Mouse (Mus musculus): ENCODE data around the gene Unc13a. TPM values are rescaled to one million over a fixed set of nuclear protein-coding genes. Genes with fewer than 3 reads are reported as not detected.

Gene Unc13a
- polyA plus RNA-seq, 1 experiment from 2014 or later = 18.9 TPM

- Histone ChIP-seq H3K27ac (replicated peaks; ENCODE audit: low read depth, low read length) (no peak overlapping the region), H3K9ac (replicated peaks; ENCODE audit: low read length) (no peak overlapping the region), H3K36me3 (ENCODE audit: control insufficient read depth, insufficient read depth, low read length) (peaks cover 26% of the 10 kb centered on the region), H3K4me2 (ENCODE audit: low read length) (no peak overlapping the region), H3K4me3 (replicated peaks; ENCODE audit: low read depth, low read length) (no peak overlapping the region), H3K4me1 (ENCODE audit: control insufficient read depth, insufficient read depth, low read length) (peaks cover 18% of the 10 kb centered on the region), H3K27me3 (ENCODE audit: control insufficient read depth, insufficient read depth, low read length) (no peaks in the 10 kb centered on the region), H3K9me3 (ENCODE audit: control insufficient read depth, low read length) (no peaks in the 10 kb centered on the region)
- DNase-seq = no peak
- WGBS = 75% methylated on average over 3 of the region's 3 CpGs
- no peak for ATAC-seq (ENCODE audit: low FRiP score, low TSS enrichment)
These were observed 82.8 kb downstream of the Unc13a start for GRCm38 (mm10) chr8:71588762-71589161.

DNA sequence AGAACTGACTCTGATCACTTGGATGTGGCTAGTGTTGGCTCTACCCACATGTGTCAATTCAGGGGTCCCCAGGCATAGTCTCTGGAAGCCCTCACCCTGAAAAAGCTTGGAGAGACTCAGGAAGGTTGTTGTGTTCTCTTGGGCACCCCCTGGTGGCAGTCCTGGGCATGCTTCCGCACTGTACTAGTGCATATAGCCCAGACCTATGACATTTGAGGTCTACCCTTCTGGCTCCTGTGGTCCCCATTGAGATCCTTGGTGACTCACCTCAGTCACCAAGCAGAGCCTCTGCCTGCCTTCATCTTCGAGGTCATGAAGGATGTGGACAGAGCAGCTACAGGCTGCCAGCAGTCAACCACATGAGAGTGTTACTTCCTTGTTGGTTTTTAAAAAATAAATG, 84.7 kb downstream of the Unc13a start:
- DNase-seq (peak; percentile 65), ATAC-seq (ENCODE audit: low FRiP score, low TSS enrichment) (no peak)
- peaks cover 34% of the 10 kb centered on the region for H3K36me3 ChIP-seq (ENCODE audit: control insufficient read depth, insufficient read depth, low read length)
- no peak overlapping the region for H3K4me2 ChIP-seq (ENCODE audit: low read length)
- H3K4me3 ChIP-seq (replicated peaks; ENCODE audit: low read depth, low read length) = no peak overlapping the region
- H3K27me3 ChIP-seq (ENCODE audit: control insufficient read depth, insufficient read depth, low read length) = no peaks in the 10 kb centered on the region
- peaks cover 7% of the 10 kb centered on the region for H3K4me1 ChIP-seq (ENCODE audit: control insufficient read depth, insufficient read depth, low read length)
- H3K9me3 ChIP-seq (ENCODE audit: control insufficient read depth, low read length) = no peaks in the 10 kb centered on the region
- H3K9ac ChIP-seq (replicated peaks; ENCODE audit: low read length) = no peak overlapping the region
- WGBS = 88% methylated on average over 2 of the region's 2 CpGs
- H3K27ac ChIP-seq (replicated peaks; ENCODE audit: low read depth, low read length) = no peak overlapping the region

DNA sequence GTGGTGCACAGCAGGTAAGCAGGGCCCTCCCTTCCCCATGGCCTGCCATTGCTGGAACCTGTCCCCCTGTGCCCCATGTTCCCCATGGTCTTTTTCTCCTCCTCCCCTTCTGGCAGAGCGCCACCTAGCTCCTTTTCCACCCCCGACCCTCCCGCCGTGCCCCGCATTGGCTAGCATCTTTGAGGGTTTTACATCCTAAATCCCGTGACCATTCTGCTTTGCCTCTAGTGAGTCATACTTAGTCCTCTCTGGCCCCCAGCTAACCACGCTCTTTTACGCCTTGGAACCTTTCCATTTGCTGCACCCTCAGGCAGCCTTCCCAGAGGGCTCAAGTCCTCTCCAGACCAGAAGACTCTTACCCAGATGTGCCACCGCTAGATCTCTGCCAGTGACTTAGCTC, 91.4 kb downstream of the Unc13a start:
- H3K9ac ChIP-seq (replicated peaks; ENCODE audit: low read length) = no peak overlapping the region
- peak; percentile 57 for DNase-seq
- no peaks in the 10 kb centered on the region for H3K4me1 ChIP-seq (ENCODE audit: control insufficient read depth, insufficient read depth, low read length)
- H3K4me3 ChIP-seq (replicated peaks; ENCODE audit: low read depth, low read length) = no peak overlapping the region
- no peaks in the 10 kb centered on the region for H3K9me3 ChIP-seq (ENCODE audit: control insufficient read depth, low read length)
- H3K27ac ChIP-seq (replicated peaks; ENCODE audit: low read depth, low read length) = no peak overlapping the region
- ATAC-seq (ENCODE audit: low FRiP score, low TSS enrichment) = no peak
- H3K36me3 ChIP-seq (ENCODE audit: control insufficient read depth, insufficient read depth, low read length) = peaks cover 40% of the 10 kb centered on the region
- no peak overlapping the region for H3K4me2 ChIP-seq (ENCODE audit: low read length)
- 28% methylated on average over 9 of the region's 9 CpGs for WGBS
- no peaks in the 10 kb centered on the region for H3K27me3 ChIP-seq (ENCODE audit: control insufficient read depth, insufficient read depth, low read length)

DNA sequence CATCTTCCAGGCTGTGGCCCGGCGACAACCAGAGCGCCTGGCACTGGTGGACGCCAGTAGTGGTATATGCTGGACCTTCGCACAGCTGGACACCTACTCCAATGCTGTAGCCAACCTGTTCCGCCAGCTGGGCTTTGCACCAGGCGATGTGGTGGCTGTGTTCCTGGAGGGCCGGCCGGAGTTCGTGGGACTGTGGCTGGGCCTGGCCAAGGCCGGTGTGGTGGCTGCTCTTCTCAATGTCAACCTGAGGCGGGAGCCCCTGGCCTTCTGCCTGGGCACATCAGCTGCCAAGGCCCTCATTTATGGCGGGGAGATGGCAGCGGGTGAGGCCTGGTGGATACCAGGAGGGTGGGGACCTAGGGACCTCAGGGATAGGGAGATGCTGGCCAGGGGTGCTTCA, 92.1 kb downstream of the Unc13a start:
- WGBS = 85% methylated on average over 14 of the region's 14 CpGs
- Histone ChIP-seq H3K9ac (replicated peaks; ENCODE audit: low read length) (no peak overlapping the region), H3K27ac (replicated peaks; ENCODE audit: low read depth, low read length) (no peak overlapping the region), H3K27me3 (ENCODE audit: control insufficient read depth, insufficient read depth, low read length) (no peaks in the 10 kb centered on the region), H3K4me1 (ENCODE audit: control insufficient read depth, insufficient read depth, low read length) (no peaks in the 10 kb centered on the region), H3K4me3 (replicated peaks; ENCODE audit: low read depth, low read length) (no peak overlapping the region), H3K36me3 (ENCODE audit: control insufficient read depth, insufficient read depth, low read length) (peaks cover 33% of the 10 kb centered on the region), H3K4me2 (ENCODE audit: low read length) (no peak overlapping the region), H3K9me3 (ENCODE audit: control insufficient read depth, low read length) (no peaks in the 10 kb centered on the region)
- DNase-seq = no peak
- ATAC-seq (ENCODE audit: low FRiP score, low TSS enrichment) = no peak

GRCm38 (mm10) chr8:71579009-71579408, 92.5 kb downstream of the Unc13a start:
- no peak overlapping the region for H3K4me3 ChIP-seq (replicated peaks; ENCODE audit: low read depth, low read length)
- H3K36me3 ChIP-seq (ENCODE audit: control insufficient read depth, insufficient read depth, low read length) = peaks cover 28% of the 10 kb centered on the region
- H3K9me3 ChIP-seq (ENCODE audit: control insufficient read depth, low read length) = no peaks in the 10 kb centered on the region
- WGBS = 79% methylated on average over 1 of the region's 1 CpGs
- H3K27me3 ChIP-seq (ENCODE audit: control insufficient read depth, insufficient read depth, low read length) = no peaks in the 10 kb centered on the region
- no peak overlapping the region for H3K9ac ChIP-seq (replicated peaks; ENCODE audit: low read length)
- DNase-seq (no peak), ATAC-seq (ENCODE audit: low FRiP score, low TSS enrichment) (no peak)
- H3K4me1 ChIP-seq (ENCODE audit: control insufficient read depth, insufficient read depth, low read length) = no peaks in the 10 kb centered on the region
- no peak overlapping the region for H3K4me2 ChIP-seq (ENCODE audit: low read length)
- no peak overlapping the region for H3K27ac ChIP-seq (replicated peaks; ENCODE audit: low read depth, low read length)

DNA sequence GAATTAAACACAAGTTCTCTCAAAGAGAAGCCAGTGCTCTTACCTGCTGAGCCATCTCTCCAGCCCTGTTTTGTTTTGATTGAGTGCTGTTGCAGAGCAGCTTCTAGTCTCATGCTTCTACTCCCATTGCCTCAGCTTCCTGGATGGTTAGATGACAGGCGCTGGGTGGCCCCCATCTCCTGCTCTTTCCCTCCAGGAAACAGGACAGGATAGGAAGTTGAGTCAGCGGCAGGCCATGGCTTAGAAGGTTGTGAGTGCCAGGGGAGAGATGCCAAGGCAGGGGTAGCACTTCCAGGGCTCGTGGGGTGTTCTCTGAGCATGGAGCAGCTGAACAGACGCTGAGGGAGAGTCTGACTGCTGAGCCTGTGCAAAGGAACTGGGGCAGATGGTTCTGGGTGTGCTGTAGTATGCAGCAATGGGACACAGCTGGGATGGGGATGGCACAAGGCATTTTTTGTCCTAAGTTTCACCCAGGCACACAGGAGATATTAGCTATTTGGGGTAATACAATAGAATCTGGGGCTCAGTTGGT, 93.6 kb downstream of the Unc13a start:
- Histone ChIP-seq H3K9me3 (ENCODE audit: control insufficient read depth, low read length) (no peaks in the 10 kb centered on the region), H3K9ac (replicated peaks; ENCODE audit: low read length) (no peak overlapping the region), H3K27me3 (ENCODE audit: control insufficient read depth, insufficient read depth, low read length) (no peaks in the 10 kb centered on the region), H3K36me3 (ENCODE audit: control insufficient read depth, insufficient read depth, low read length) (peaks cover 20% of the 10 kb centered on the region), H3K4me3 (replicated peaks; ENCODE audit: low read depth, low read length) (no peak overlapping the region), H3K4me1 (ENCODE audit: control insufficient read depth, insufficient read depth, low read length) (no peaks in the 10 kb centered on the region), H3K4me2 (ENCODE audit: low read length) (no peak overlapping the region), H3K27ac (replicated peaks; ENCODE audit: low read depth, low read length) (no peak overlapping the region)
- DNase-seq (no peak), ATAC-seq (ENCODE audit: low FRiP score, low TSS enrichment) (no peak)
- 77% methylated on average over 4 of the region's 4 CpGs for WGBS

DNA sequence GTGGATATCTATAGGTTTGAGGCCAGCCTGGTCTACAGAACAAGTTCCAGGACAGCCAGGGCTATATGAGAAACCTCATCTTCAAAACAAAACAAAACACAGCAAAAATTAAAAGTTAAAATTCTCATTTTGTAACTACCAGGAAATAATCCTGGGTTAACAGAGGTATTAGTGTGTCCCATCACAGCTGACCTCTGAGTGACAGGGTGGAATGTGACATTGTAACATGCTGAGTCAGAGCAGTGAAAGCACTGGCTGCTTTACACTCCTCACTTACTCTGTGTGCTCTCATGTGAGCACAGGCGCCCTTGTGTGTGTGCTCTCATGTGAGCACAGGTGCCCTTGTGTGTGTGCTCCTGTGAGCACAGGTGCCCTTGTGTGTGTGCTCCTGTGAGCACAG, 96.5 kb downstream of the Unc13a start:
- H3K27ac ChIP-seq (replicated peaks; ENCODE audit: low read depth, low read length) = no peak overlapping the region
- peaks cover 15% of the 10 kb centered on the region for H3K4me1 ChIP-seq (ENCODE audit: control insufficient read depth, insufficient read depth, low read length)
- WGBS = 66% methylated on average over 1 of the region's 1 CpGs
- no peaks in the 10 kb centered on the region for H3K27me3 ChIP-seq (ENCODE audit: control insufficient read depth, insufficient read depth, low read length)
- no peak overlapping the region for H3K4me3 ChIP-seq (replicated peaks; ENCODE audit: low read depth, low read length)
- H3K4me2 ChIP-seq (ENCODE audit: low read length) = no peak overlapping the region
- DNase-seq (no peak), ATAC-seq (ENCODE audit: low FRiP score, low TSS enrichment) (no peak)
- H3K9ac ChIP-seq (replicated peaks; ENCODE audit: low read length) = no peak overlapping the region
- H3K36me3 ChIP-seq (ENCODE audit: control insufficient read depth, insufficient read depth, low read length) = no peaks in the 10 kb centered on the region
- H3K9me3 ChIP-seq (ENCODE audit: control insufficient read depth, low read length) = no peaks in the 10 kb centered on the region

GRCm38 (mm10) chr8:71574426-71574825, 97.1 kb downstream of the Unc13a start:
- 74% methylated on average over 7 of the region's 7 CpGs for WGBS
- Histone ChIP-seq H3K9ac (replicated peaks; ENCODE audit: low read length) (no peak overlapping the region), H3K27ac (replicated peaks; ENCODE audit: low read depth, low read length) (no peak overlapping the region), H3K9me3 (ENCODE audit: control insufficient read depth, low read length) (no peaks in the 10 kb centered on the region), H3K4me2 (ENCODE audit: low read length) (no peak overlapping the region), H3K36me3 (ENCODE audit: control insufficient read depth, insufficient read depth, low read length) (no peaks in the 10 kb centered on the region), H3K4me3 (replicated peaks; ENCODE audit: low read depth, low read length) (no peak overlapping the region), H3K4me1 (ENCODE audit: control insufficient read depth, insufficient read depth, low read length) (peaks cover 15% of the 10 kb centered on the region), H3K27me3 (ENCODE audit: control insufficient read depth, insufficient read depth, low read length) (no peaks in the 10 kb centered on the region)
- ATAC-seq (ENCODE audit: low FRiP score, low TSS enrichment) (no peak), DNase-seq (no peak)

Data from midbrain, embryonic 14.5 days (tissue).